In genomic region chr7:43465344-43466098, GRCm38 (mm10) we compare ENCODE assay signal across 8 mouse cellular contexts. TPM values are rescaled to one million over a fixed set of nuclear protein-coding genes. Genes with fewer than 3 reads are reported as not detected.
DNase-seq lines count a peak whose midpoint lies in the region; ATAC-seq and TF ChIP-seq lines count a peak whose summit lies in the region.

No protein-coding gene starts in this region.

- CTCF ChIA-PET in Patski (lab: Charles Lee), result interaction anchor here (1.0 to 2.5 kb wide), 5 partner anchors 21 to 43 kb away, joined by 3 to 15 read pairs (median 4); partner anchors contain the start of genes Etfb and Gm45233

- peak; percentile 77 for ATAC-seq in Patski
- peak; percentile 76 for ATAC-seq in frontal cortex, adult (ENCODE audit: low TSS enrichment)
- ATAC-seq in hematopoietic stem cell, adult 5-6 weeks (replicated peaks in 1 of 2; ENCODE audit: insufficient read depth in 1 of 2, low FRiP score in 2 of 2, low TSS enrichment in 1 of 2, low read depth in 1 of 2, poor library complexity in 2 of 2, severe bottlenecking in 2 of 2), result peak; percentile 83 to 85

- no peak for TF ChIP-seq CTCF in Patski (IDR thresholded peaks at IDR 0.05)

- POLR2A ChIA-PET in Patski (lab: Charles Lee), result no interaction called here

- in situ Hi-C loops in Patski (cut with MboI; ENCODE audit: low pct_unique_long_range_greater_than_20kb), result loop anchor here (5.0 kb wide), 1 partner anchor 183 kb away; no protein-coding TSS in a partner anchor

- H3K27me3 ChIP-seq in Patski, result no peaks in the 10 kb centered on the region

- DNase-seq in Patski (ENCODE audit: low read depth, low spot score), result no peak
- DNase-seq in cerebellum, adult 9-11 months, result peak; percentile 85
- peak; percentile 90 for DNase-seq in layer of hippocampus, adult 9-11 months
- DNase-seq in lung, postnatal 10 days, result peak; percentile 96
- peak; percentile 84 for DNase-seq in ovary, postnatal 14 days (ENCODE audit: low spot score)
- peak; percentile 58 to 63 for DNase-seq in thymus, postnatal 10 days (ENCODE audit: low spot score in 2 of 2)

RNA-seq across cellular contexts. Expression of gene Vsig10l, which starts 2.6 kb away (rescaled TPM):
- 4.0 TPM for polyA plus RNA-seq in Patski (2021)
- 5.0 and 5.1 TPM in 2 replicates for total RNA-seq in hematopoietic stem cell, adult 5-6 weeks (2017)

RNA-seq across cellular contexts. Expression of gene Gm45233, which starts 21.6 kb away (rescaled TPM):
- polyA plus RNA-seq in Patski (2021), result 0.50 TPM
- total RNA-seq in hematopoietic stem cell, adult 5-6 weeks (2017), result 2.5 TPM in 1 of 2 replicates, not detected in the other

RNA-seq across cellular contexts. Expression of gene Etfb, which starts 21.6 kb away (rescaled TPM):
- 214 TPM for polyA plus RNA-seq in Patski (2021)
- 316 and 319 TPM in 2 replicates for total RNA-seq in hematopoietic stem cell, adult 5-6 weeks (2017)

RNA-seq across cellular contexts. Expression of gene Iglon5, which starts 24.4 kb away (rescaled TPM):
- polyA plus RNA-seq in Patski (2021), result 5.7 TPM
- total RNA-seq in hematopoietic stem cell, adult 5-6 weeks (2017), result not detected in 2 replicates

RNA-seq across cellular contexts. Expression of gene Cldnd2, which starts 24.9 kb away (rescaled TPM):
- not detected for polyA plus RNA-seq in Patski (2021)
- not detected in 2 replicates for total RNA-seq in hematopoietic stem cell, adult 5-6 weeks (2017)
